Mouse (Mus musculus) cerebellum, adult 2 months (tissue): ENCODE data around the gene Pcyt1b. TPM values are rescaled to one million over a fixed set of nuclear protein-coding genes. Genes with fewer than 3 reads are reported as not detected.

ENCODE experiments used
- DNase-seq, 2 experiments: peaks; one replicate each; pipeline ENCODE4 v3.0.0; 2021
- H3K27ac ChIP-seq: fragments of 200-500 bp; 2 replicates; pipeline ENCODE4 v1.5.1; 2012; ENCODE audit warnings: low read length, control low read depth, inconsistent platforms; ENCODE audit not compliant: insufficient read depth
- H3K27me3 ChIP-seq: fragments of 200-500 bp; 2 replicates; pipeline ENCODE4 v1.6.1; 2012; ENCODE audit warnings: inconsistent platforms, mild to moderate bottlenecking, low read length, moderate library complexity; ENCODE audit not compliant: control insufficient read depth, insufficient read depth
- H3K4me1 ChIP-seq: fragments of 200-500 bp; 2 replicates; pipeline ENCODE4 v1.6.1; 2011; ENCODE audit warnings: low read length; ENCODE audit not compliant: control insufficient read depth, insufficient read depth
- H3K4me3 ChIP-seq: fragments of 200-500 bp; replicated peaks from 2 replicates; pipeline ENCODE3; 2011; ENCODE audit warnings: mild to moderate bottlenecking, low read depth, low read length, control low read depth; ENCODE audit not compliant: insufficient read depth
- CTCF ChIP-seq: fragments of 200-500 bp; IDR thresholded peaks from 2 replicates; pipeline ENCODE4 v1.5.1; 2011; ENCODE audit warnings: low read depth, mild to moderate bottlenecking, control low read depth, low read length, moderate library complexity, borderline replicate concordance; ENCODE audit not compliant: insufficient read depth
- POLR2A ChIP-seq: fragments of 200-500 bp; IDR thresholded peaks from 2 replicates; pipeline ENCODE4 v1.6.1; 2011; ENCODE audit warnings: low read length, control low read depth, borderline replicate concordance; ENCODE audit not compliant: insufficient read depth
- WGBS: fragments of 180-500 bp; shearing (Covaris S2); methylation state at CpG from one replicate; pipeline ENCODE4 v1.1.7; 2018; 5-methylcytosine and 5-hydroxymethylcytosine counted together
- polyA plus RNA-seq: library from polyadenylated mRNA; depleted of rRNA; stranded (reverse); fragments of >200 nt; gene quantifications from 2 replicates; pipeline ENCODE4 v1.2.3, GENCODE M21; 2012

The Pcyt1b gene
- polyA plus RNA-seq, 1 experiment, result 24.3 TPM

GRCm38 (mm10) chrX:93697596-93697995 lies 42.9 kb downstream of the Pcyt1b start:
- Histone ChIP-seq H3K27ac (no peak overlapping the region), H3K4me3 (no peak overlapping the region), H3K27me3 (no peaks in the 10 kb centered on the region), H3K4me1 (no peaks in the 10 kb centered on the region)
- DNase-seq, result no peak
- TF ChIP-seq POLR2A (no peak), CTCF (no peak)
- WGBS, result 69% methylated on average over 1 of the region's 1 CpGs

- DNase-seq, result peak; percentile 60 to 67
- TF ChIP-seq POLR2A, result no peak
- TF ChIP-seq CTCF, result no peak
- Histone ChIP-seq H3K27me3 (no peaks in the 10 kb centered on the region), H3K4me1 (no peaks in the 10 kb centered on the region), H3K27ac (no peak overlapping the region), H3K4me3 (peak overlapping the region; percentile 43)
- 25% methylated on average over 8 of the region's 8 CpGs for WGBS
Measured at GRCm38 (mm10) chrX:93700528-93701225, 46.0 kb downstream of the Pcyt1b start.

GRCm38 (mm10) chrX:93712566-93712965 lies 57.9 kb downstream of the Pcyt1b start:
- DNase-seq, result no peak
- Histone ChIP-seq H3K27me3 (no peaks in the 10 kb centered on the region), H3K27ac (no peak overlapping the region), H3K4me1 (no peaks in the 10 kb centered on the region), H3K4me3 (no peak overlapping the region)
- WGBS, result 46% methylated on average over 1 of the region's 1 CpGs
- no peak for TF ChIP-seq CTCF
- TF ChIP-seq POLR2A, result no peak

GRCm38 (mm10) chrX:93729529-93729928 lies 74.9 kb downstream of the Pcyt1b start:
- Histone ChIP-seq H3K27ac (no peak overlapping the region), H3K4me3 (no peak overlapping the region), H3K4me1 (no peaks in the 10 kb centered on the region), H3K27me3 (no peaks in the 10 kb centered on the region)
- WGBS, result 96% methylated on average over 1 of the region's 1 CpGs
- TF ChIP-seq POLR2A (no peak), CTCF (no peak)
- DNase-seq, result no peak

GRCm38 (mm10) chrX:93730854-93731253 lies 76.2 kb downstream of the Pcyt1b start:
- H3K4me1 ChIP-seq, result no peaks in the 10 kb centered on the region
- no peaks in the 10 kb centered on the region for H3K27me3 ChIP-seq
- no peak overlapping the region for H3K27ac ChIP-seq
- TF ChIP-seq CTCF (no peak), POLR2A (no peak)
- 74% methylated on average over 8 of the region's 8 CpGs for WGBS
- H3K4me3 ChIP-seq, result no peak overlapping the region
- no peak for DNase-seq

GRCm38 (mm10) chrX:93732407-93732806 lies 77.7 kb downstream of the Pcyt1b start:
- no peak overlapping the region for H3K27ac ChIP-seq
- DNase-seq, result no peak
- H3K4me3 ChIP-seq, result no peak overlapping the region
- H3K4me1 ChIP-seq, result no peaks in the 10 kb centered on the region
- TF ChIP-seq CTCF, result no peak
- no peak for TF ChIP-seq POLR2A
- no peaks in the 10 kb centered on the region for H3K27me3 ChIP-seq

- TF ChIP-seq CTCF, result no peak
- TF ChIP-seq POLR2A, result no peak
- no peak overlapping the region for H3K4me3 ChIP-seq
- no peaks in the 10 kb centered on the region for H3K27me3 ChIP-seq
- no peaks in the 10 kb centered on the region for H3K4me1 ChIP-seq
- no peak overlapping the region for H3K27ac ChIP-seq
- 70% methylated on average over 6 of the region's 6 CpGs for WGBS
- no peak for DNase-seq
Measured at GRCm38 (mm10) chrX:93732975-93733748, 78.5 kb downstream of the Pcyt1b start.

GRCm38 (mm10) chrX:93749165-93749564 lies 94.5 kb downstream of the Pcyt1b start:
- H3K4me3 ChIP-seq, result no peak overlapping the region
- WGBS, result 92% methylated on average over 1 of the region's 1 CpGs
- no peak for TF ChIP-seq CTCF
- TF ChIP-seq POLR2A, result no peak

More at GRCm38 (mm10) chrX:93749165-93749564, 94.5 kb downstream of the Pcyt1b start:
- Histone ChIP-seq H3K4me1 (no peaks in the 10 kb centered on the region), H3K27ac (no peak overlapping the region), H3K27me3 (no peaks in the 10 kb centered on the region)
- no peak for DNase-seq
